Mouse (Mus musculus) CD8-positive naive resting alpha-beta T cell, adult 2 months (primary cell): ENCODE data around the gene Adap1.
"Not testable (repeated sequence)": the region's sequence is repeated elsewhere in the genome, so short reads cannot be mapped to it uniquely, and the experiment has no call there.

ENCODE experiments used
- DNase-seq, 2 experiments: peaks; one replicate each; pipeline ENCODE4 v3.0.0; 2022; ENCODE audit warnings: low read depth in 2 of 2, low spot score in 2 of 2

The Adap1 gene

GRCm38 (mm10) chr5:139351628-139352027, 26.2 kb upstream of the Adap1 start:
- no peak for DNase-seq

GRCm38 (mm10) chr5:139351134-139351533, 25.7 kb upstream of the Adap1 start, which contains the start of gene Cox19:
Gene Cox19 (minus strand): TSS chr5:139351418.
- DNase-seq: no peak

GRCm38 (mm10) chr5:139349713-139350112, 24.3 kb upstream of the Adap1 start:
- no peak for DNase-seq

GRCm38 (mm10) chr5:139347225-139347624, 21.8 kb upstream of the Adap1 start:
- DNase-seq: no peak

GRCm38 (mm10) chr5:139345364-139345714, 19.9 kb upstream of the Adap1 start:
- no peak for DNase-seq

GRCm38 (mm10) chr5:139344687-139345363, 19.4 kb upstream of the Adap1 start:
- peak; percentile 91 to 97 for DNase-seq

GRCm38 (mm10) chr5:139344021-139344686, 18.7 kb upstream of the Adap1 start:
- DNase-seq: peak; percentile 70 to 78

GRCm38 (mm10) chr5:139338891-139339290, 13.5 kb upstream of the Adap1 start:
- DNase-seq: no peak

- no peak for DNase-seq
These were observed 13.0 kb upstream of the Adap1 start for GRCm38 (mm10) chr5:139338403-139338802.

GRCm38 (mm10) chr5:139337826-139338370, 12.5 kb upstream of the Adap1 start:
- no peak for DNase-seq

- no peak for DNase-seq
These were observed 10.2 kb upstream of the Adap1 start for GRCm38 (mm10) chr5:139335634-139336033.

GRCm38 (mm10) chr5:139334394-139334793, 9.0 kb upstream of the Adap1 start:
- DNase-seq: not testable (repeated sequence)

GRCm38 (mm10) chr5:139333301-139334013, 8.0 kb upstream of the Adap1 start:
- no peak for DNase-seq

GRCm38 (mm10) chr5:139332590-139333272, 7.3 kb upstream of the Adap1 start:
- no peak for DNase-seq

- peak; percentile 58 to 64 for DNase-seq
These were observed 6.3 kb upstream of the Adap1 start for GRCm38 (mm10) chr5:139331742-139332141.

- no peak for DNase-seq
These were observed 5.3 kb upstream of the Adap1 start for GRCm38 (mm10) chr5:139330766-139331165.

GRCm38 (mm10) chr5:139327634-139328020, 2.2 kb upstream of the Adap1 start:
- no peak for DNase-seq

GRCm38 (mm10) chr5:139326986-139327633, 1.7 kb upstream of the Adap1 start:
- no peak for DNase-seq

- DNase-seq: no peak
These were observed 782 bp upstream of the Adap1 start for GRCm38 (mm10) chr5:139326111-139326696.

GRCm38 (mm10) chr5:139324691-139325394, 579 bp downstream of the Adap1 start:
- DNase-seq: no peak
